Mouse (Mus musculus): Measurements from ENCODE around the gene Calml4. TPM values are rescaled to one million over a fixed set of nuclear protein-coding genes. Genes with fewer than 3 reads are reported as not detected.
"Not testable (repeated sequence)": the region's sequence is repeated elsewhere in the genome, so short reads cannot be mapped to it uniquely, and the experiment has no call there.

Gene Calml4
- polyA plus RNA-seq, 1 experiment from 2014 or later = 1.8 TPM

DNA sequence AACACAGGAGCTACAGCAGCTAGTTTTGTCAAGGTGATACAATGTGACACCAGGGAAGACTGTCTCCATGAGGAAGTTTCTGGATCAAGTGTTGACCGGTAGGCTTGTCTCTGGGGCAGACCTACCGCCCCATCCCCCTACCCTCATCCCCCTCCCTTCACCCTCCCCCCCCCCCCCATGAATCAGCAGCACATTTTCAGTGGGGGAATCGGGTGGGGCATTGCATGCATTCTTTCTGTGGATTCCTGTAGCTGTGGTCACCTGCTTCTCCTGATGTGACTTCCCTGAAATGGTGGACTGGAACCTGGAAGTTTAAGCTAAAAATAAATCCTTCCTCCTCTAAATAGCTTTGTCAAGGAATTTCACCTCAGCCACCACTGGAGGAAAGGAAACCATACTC, 38.4 kb upstream of the Calml4 start:
- Histone ChIP-seq H3K4me3 (replicated peaks) (no peak overlapping the region), H3K4me1 (replicated peaks) (peaks cover 8% of the 10 kb centered on the region; the same call in 1 of the 2 replicates), H3K9ac (no peak overlapping the region), H3K4me2 (no peak overlapping the region), H3K36me3 (no peaks in the 10 kb centered on the region), H3K27me3 (no peaks in the 10 kb centered on the region), H3K27ac (no peak overlapping the region), H3K9me3 (replicated peaks) (no peaks in the 10 kb centered on the region)
- no peak for DNase-seq
- WGBS (ENCODE audit: insufficient replicate concordance) = 49% methylated on average over 3 of the region's 3 CpGs
- ATAC-seq (ENCODE audit: low read depth) = no peak

DNA sequence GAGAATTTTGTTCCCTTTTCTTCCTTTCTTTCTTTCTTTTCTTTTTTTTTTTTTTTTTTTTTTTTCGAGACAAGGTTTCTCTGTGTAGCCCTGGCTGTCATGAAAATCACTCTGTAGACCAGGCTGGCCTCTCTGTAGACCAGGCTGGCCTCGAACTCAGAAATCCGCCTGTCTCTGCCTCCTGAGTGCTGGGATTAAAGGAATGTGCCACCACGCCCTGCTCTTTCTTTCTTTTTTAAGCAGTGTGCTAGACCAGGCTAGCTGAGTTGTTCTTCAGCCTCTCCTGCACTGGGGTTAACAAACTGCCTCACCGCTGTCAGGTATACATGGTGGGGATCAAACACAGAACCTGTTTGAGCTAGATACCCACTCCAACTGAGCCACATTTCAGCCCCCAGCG, 38.0 kb upstream of the Calml4 start:
- not testable (repeated sequence) for H3K27ac ChIP-seq; H3K9me3 ChIP-seq (replicated peaks); H3K4me1 ChIP-seq (replicated peaks); DNase-seq; H3K4me2 ChIP-seq; ATAC-seq (ENCODE audit: low read depth); H3K9ac ChIP-seq; H3K4me3 ChIP-seq (replicated peaks); H3K36me3 ChIP-seq; H3K27me3 ChIP-seq
- 64% methylated on average over 6 of the region's 6 CpGs for WGBS (ENCODE audit: insufficient replicate concordance)

DNA sequence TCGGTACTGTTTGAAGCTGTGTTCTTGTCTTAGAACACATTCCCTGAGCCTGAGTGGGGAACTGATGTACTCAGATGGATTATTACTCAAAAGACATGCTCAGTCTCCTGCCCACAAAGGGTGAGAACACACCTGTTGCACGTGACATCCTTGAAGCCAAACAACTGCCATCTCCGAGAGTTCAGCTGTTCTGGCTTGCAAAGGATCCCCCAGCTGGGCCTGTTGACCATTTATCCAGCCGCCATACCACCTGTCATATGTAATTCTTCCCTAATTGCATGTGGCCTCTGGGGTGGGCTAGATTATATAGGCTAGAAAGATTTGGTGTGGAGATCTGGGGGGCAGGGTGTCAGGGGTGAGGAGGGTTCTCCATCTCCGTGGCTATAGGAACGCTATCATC, 37.1 kb upstream of the Calml4 start:
- no peak overlapping the region for H3K27ac ChIP-seq
- 77% methylated on average over 6 of the region's 6 CpGs for WGBS (ENCODE audit: insufficient replicate concordance)
- DNase-seq (no peak), ATAC-seq (ENCODE audit: low read depth) (no peak)
- no peak overlapping the region for H3K4me2 ChIP-seq
- H3K4me3 ChIP-seq (replicated peaks) = no peak overlapping the region
- H3K9me3 ChIP-seq (replicated peaks) = no peaks in the 10 kb centered on the region
- H3K4me1 ChIP-seq (replicated peaks) = peaks cover 18% of the 10 kb centered on the region
- no peaks in the 10 kb centered on the region for H3K36me3 ChIP-seq
- no peak overlapping the region for H3K9ac ChIP-seq
- no peaks in the 10 kb centered on the region for H3K27me3 ChIP-seq

DNA sequence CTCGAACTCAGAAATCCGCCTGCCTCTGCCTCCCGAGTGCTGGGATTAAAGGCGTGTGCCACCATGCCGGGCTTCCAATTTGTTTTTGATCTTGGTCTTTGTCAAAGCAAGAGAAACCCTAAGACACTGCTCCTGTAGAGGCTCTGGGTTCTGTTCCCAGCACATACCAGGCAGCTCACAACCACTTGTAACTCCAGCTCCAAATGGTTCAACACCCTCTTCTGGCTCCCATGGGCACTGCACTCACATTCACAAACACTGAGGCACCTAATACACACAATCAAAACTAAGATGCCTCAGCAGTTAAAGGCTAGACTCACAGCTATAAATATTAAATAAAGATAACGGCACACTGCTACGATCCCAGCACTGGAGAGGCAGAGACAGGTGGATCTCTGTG, 36.1 kb upstream of the Calml4 start:
- WGBS (ENCODE audit: insufficient replicate concordance) = 83% methylated on average over 7 of the region's 7 CpGs

DNA sequence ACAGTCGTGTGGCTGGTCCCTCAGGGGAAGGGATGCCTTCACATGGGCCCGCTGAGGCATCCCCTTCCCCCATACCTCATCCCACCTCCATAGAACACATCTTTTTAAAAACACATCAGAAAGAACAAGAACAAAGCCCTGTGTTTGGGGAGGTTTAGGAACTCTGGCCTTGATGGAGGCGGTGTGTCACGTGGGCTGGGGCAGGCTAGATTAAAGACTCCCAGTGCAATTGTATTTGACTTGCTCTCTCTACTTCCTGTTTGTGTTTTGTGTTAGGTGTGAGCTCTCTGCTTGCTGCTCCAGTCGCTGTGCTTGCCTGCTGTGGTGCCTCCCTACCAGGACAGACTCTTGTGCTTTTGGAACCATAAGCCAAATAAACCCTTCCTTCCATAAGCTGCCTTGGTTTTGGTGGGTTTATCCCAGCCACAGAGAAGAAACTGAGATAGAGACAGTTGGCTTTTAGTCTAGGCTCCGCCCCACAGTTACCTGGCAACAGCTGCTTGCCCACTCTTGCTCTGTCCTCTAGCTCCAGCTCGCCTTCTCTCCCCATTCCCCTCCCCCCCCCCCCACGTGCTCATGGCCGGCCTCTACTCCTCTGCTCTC, 32.0 kb upstream of the Calml4 start:
- peaks cover 44% of the 10 kb centered on the region for H3K4me1 ChIP-seq (replicated peaks)
- H3K9ac ChIP-seq = 0 out of 2 replicates have a peak overlapping the region, but pooled peaks have one; percentile 8
- no peak overlapping the region for H3K4me3 ChIP-seq (replicated peaks)
- ATAC-seq (ENCODE audit: low read depth) (0 out of 2 replicates have a peak, but pooled peaks have one; percentile 5), DNase-seq (peak; percentile 40)
- peak overlapping the region; percentile 73 for H3K27ac ChIP-seq
- WGBS (ENCODE audit: insufficient replicate concordance) = 21% methylated on average over 9 of the region's 9 CpGs
- peak overlapping the region; percentile 23 for H3K4me2 ChIP-seq
- H3K27me3 ChIP-seq = no peaks in the 10 kb centered on the region
- no peaks in the 10 kb centered on the region for H3K9me3 ChIP-seq (replicated peaks)
- H3K36me3 ChIP-seq = no peaks in the 10 kb centered on the region

More for the DNA sequence above, 36.1 kb upstream of the Calml4 start:
- Histone ChIP-seq H3K4me3 (replicated peaks) (no peak overlapping the region), H3K4me1 (replicated peaks) (peaks cover 27% of the 10 kb centered on the region), H3K27ac (no peak overlapping the region), H3K27me3 (no peaks in the 10 kb centered on the region), H3K9me3 (replicated peaks) (no peaks in the 10 kb centered on the region), H3K9ac (no peak overlapping the region), H3K4me2 (no peak overlapping the region), H3K36me3 (no peaks in the 10 kb centered on the region)
- DNase-seq (no peak), ATAC-seq (ENCODE audit: low read depth) (no peak)

DNA sequence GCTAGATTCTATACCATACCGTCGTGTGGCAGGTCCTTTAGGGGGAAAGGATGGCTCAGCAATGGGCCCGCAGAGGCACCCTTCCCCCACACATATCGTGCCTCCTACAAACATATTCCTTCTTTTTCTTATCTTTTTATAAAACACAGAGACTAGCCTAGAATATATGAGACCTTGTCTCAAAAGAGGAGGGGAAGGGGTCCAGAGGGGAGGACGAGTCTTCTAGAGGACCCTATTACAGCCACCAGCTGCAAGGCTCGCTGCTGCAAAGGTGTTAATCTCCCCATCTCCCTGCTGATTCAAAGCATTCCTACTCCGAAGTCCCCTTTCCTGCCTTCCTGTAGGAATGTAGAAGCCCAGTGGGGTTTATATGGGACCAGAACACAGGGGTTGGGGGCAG, 31.4 kb upstream of the Calml4 start:
- no peak for ATAC-seq (ENCODE audit: low read depth)
- DNase-seq = no peak

DNA sequence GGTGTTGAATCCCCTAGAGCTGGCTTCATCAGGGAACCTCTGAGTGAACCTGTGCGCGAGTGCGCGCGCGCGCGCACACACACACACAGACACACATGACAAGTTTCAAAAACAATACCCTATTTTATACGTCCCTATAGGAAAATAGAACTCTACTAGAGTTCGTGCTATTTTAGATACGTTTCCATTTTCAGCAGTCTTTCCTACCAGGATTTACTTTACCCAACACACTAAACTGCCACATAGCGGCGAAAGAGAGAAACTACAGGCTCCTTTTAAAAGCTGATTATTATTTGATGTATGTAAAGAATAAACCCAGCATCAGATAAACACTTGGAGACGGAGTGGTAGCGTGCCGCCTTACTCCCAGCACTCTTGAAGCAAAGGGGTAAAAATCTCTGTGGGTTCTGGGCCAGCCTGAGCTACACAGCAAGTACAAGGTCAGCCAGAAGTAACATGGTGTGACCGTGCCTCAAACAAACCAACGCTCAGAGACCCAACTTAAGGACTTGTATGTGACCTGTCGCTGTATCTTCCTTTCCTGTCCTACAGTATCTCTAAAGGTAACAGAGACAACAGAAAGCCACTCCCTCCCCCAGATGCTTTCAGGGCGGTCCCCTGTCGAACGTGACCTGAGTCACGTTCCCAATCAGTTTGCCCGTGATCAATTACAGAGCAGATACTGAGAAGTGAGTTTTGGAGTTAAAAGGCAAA, 29.8 kb upstream of the Calml4 start:
- peak overlapping the region; percentile 72 for H3K27ac ChIP-seq
- H3K4me3 ChIP-seq (replicated peaks) = peak overlapping the region; percentile 51
- H3K9me3 ChIP-seq (replicated peaks) = no peaks in the 10 kb centered on the region
- peak overlapping the region; percentile 55 for H3K9ac ChIP-seq
- H3K4me2 ChIP-seq = peak overlapping the region; percentile 81
- H3K27me3 ChIP-seq = no peaks in the 10 kb centered on the region
- DNase-seq (peak; percentile 34), ATAC-seq (ENCODE audit: low read depth) (peak; percentile 40)
- no peaks in the 10 kb centered on the region for H3K36me3 ChIP-seq
- WGBS (ENCODE audit: insufficient replicate concordance) = 7% methylated on average over 24 of the region's 24 CpGs
- H3K4me1 ChIP-seq (replicated peaks) = peaks cover 44% of the 10 kb centered on the region

More for the DNA sequence above, 31.4 kb upstream of the Calml4 start:
- Histone ChIP-seq H3K4me1 (replicated peaks) (peaks cover 44% of the 10 kb centered on the region), H3K27me3 (no peaks in the 10 kb centered on the region), H3K27ac (peak overlapping the region; percentile 73), H3K36me3 (no peaks in the 10 kb centered on the region), H3K4me3 (replicated peaks) (no peak overlapping the region), H3K9ac (0 out of 2 replicates have a peak overlapping the region, but pooled peaks have one; percentile 8), H3K4me2 (peak overlapping the region; percentile 23), H3K9me3 (replicated peaks) (no peaks in the 10 kb centered on the region)
- 26% methylated on average over 7 of the region's 7 CpGs for WGBS (ENCODE audit: insufficient replicate concordance)

DNA sequence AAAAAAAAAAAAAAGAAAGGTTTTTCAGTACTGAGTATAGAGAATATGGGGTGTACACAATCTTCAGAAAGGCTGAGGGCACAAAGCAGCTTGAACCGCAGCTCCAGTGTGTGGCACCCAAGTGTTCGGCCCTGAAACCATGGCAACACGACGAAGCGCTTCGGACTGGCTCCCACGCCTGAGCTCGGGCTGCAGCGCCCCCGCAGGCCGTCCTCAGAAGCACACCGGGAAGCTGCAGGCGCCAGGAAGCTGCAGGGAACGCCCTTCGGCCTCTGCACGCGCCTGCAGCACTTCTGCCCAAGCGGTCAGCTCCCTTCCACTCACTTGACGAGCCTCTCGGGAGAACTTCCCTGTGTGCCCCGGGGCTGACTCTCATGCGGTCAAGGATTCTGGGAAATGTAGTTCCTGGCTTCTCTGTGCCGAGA, 29.2 kb upstream of the Calml4 start:
- peak overlapping the region; percentile 81 for H3K4me2 ChIP-seq
- peaks cover 44% of the 10 kb centered on the region for H3K4me1 ChIP-seq (replicated peaks)
- ATAC-seq (ENCODE audit: low read depth) (peak; percentile 85), DNase-seq (peak; percentile 94)
- peak overlapping the region; percentile 72; the same call in 1 of the 2 replicates for H3K27ac ChIP-seq
- peak overlapping the region; percentile 55; the same call in 1 of the 2 replicates for H3K9ac ChIP-seq
- WGBS (ENCODE audit: insufficient replicate concordance) = 2% methylated on average over 23 of the region's 23 CpGs
- H3K4me3 ChIP-seq (replicated peaks) = peak overlapping the region; percentile 51
- H3K9me3 ChIP-seq (replicated peaks) = no peaks in the 10 kb centered on the region
- H3K36me3 ChIP-seq = no peaks in the 10 kb centered on the region
- H3K27me3 ChIP-seq = no peaks in the 10 kb centered on the region

DNA sequence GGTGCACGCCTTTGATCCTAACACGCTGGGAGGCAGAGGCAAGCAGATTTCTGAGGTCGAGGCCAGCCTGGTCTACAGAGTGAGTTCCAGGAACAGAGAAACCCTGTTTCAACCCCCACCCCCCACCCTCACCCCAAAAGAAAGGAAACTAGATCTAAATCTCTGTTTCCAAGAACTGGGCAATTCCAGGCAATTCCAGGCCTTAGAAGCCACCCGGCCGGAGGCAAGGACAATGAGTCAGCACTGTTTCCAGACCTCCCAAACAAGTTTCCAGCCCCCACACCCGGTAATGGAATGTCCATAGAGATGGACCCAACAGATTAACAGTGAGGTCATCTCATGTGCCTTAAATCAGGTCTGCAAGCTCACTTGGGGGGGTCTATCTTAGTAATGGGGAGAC, 28.0 kb upstream of the Calml4 start:
- no peaks in the 10 kb centered on the region for H3K27me3 ChIP-seq
- no peak overlapping the region for H3K27ac ChIP-seq
- no peak overlapping the region for H3K4me2 ChIP-seq
- DNase-seq (no peak), ATAC-seq (ENCODE audit: low read depth) (no peak)
- no peak overlapping the region for H3K9ac ChIP-seq
- H3K9me3 ChIP-seq (replicated peaks) = no peaks in the 10 kb centered on the region
- peaks cover 44% of the 10 kb centered on the region for H3K4me1 ChIP-seq (replicated peaks)
- no peaks in the 10 kb centered on the region for H3K36me3 ChIP-seq
- H3K4me3 ChIP-seq (replicated peaks) = no peak overlapping the region
- 59% methylated on average over 6 of the region's 6 CpGs for WGBS (ENCODE audit: insufficient replicate concordance)

DNA sequence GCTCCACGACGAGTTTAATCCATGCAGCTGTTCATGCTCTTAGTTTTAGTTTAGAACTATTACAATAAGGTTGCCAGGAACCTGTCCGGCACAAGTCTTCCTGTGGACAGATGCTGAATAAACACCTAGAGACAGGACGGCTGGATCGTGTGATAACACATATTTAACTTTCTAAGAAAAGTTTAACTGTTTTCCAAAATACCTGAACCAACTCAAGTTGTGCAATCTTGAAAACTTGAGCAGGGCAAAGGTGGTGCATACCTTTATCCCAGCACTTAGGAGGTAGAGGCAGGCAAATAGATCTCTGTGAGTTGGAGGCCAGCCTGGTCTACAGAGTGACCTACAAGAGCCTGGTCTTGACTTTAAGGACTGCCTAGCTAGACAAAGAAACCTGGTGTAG, 23.0 kb upstream of the Calml4 start:
- peaks cover 34% of the 10 kb centered on the region for H3K4me1 ChIP-seq (replicated peaks)
- H3K9me3 ChIP-seq (replicated peaks) = no peaks in the 10 kb centered on the region
- no peaks in the 10 kb centered on the region for H3K36me3 ChIP-seq
- H3K27me3 ChIP-seq = no peaks in the 10 kb centered on the region
- H3K9ac ChIP-seq = no peak overlapping the region
- no peak for DNase-seq
- no peak overlapping the region for H3K27ac ChIP-seq
- H3K4me3 ChIP-seq (replicated peaks) = no peak overlapping the region
- H3K4me2 ChIP-seq = no peak overlapping the region
- 59% methylated on average over 5 of the region's 5 CpGs for WGBS (ENCODE audit: insufficient replicate concordance)
- no peak for ATAC-seq (ENCODE audit: low read depth)

DNA sequence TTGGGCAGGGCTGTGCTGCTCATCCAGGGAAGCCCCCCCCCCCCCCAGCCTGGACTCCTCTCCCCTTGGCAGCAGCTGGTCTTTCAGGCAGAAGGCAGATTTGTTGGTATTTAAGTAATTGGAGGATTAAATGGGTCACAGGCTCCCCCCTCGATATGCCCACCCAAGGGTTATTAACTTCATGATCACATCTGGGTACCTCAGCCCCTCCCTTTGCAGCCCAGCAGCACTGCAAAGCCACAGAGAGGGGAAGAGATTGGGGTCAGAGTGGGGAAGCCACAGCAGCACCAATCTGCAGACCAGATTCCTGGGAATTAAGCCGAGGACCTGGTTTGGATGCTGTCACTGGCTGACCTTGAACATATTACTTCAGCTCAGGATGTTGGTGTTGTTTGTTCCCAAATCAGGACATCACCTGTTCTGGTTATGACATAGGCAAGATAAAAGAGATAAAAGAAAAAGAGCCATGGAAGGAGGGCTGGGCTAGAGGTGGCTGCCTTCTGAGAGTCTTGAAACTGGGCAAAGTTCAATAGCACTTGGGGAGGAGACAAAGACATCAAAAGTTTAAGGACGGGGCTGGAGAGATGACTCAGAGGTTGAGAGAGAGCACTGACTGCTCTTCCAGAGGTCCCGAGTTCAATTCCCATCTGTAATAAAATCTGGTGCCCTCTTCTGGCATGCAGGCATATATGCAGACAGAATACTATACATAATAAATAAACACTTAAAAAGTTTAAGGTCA, 22.0 kb upstream of the Calml4 start:
- 57% methylated on average over 4 of the region's 4 CpGs for WGBS (ENCODE audit: insufficient replicate concordance)

More for the DNA sequence above, 22.0 kb upstream of the Calml4 start:
- Histone ChIP-seq H3K4me3 (replicated peaks) (no peak overlapping the region), H3K27me3 (no peaks in the 10 kb centered on the region), H3K9ac (no peak overlapping the region), H3K9me3 (replicated peaks) (no peaks in the 10 kb centered on the region), H3K36me3 (no peaks in the 10 kb centered on the region), H3K27ac (no peak overlapping the region; the same call in 1 of the 2 replicates), H3K4me1 (replicated peaks) (peaks cover 43% of the 10 kb centered on the region), H3K4me2 (no peak overlapping the region)
- no peak for DNase-seq
- ATAC-seq (ENCODE audit: low read depth) = no peak
